Mouse (Mus musculus) cortical plate, adult 2 months (tissue): ENCODE results near the gene Arhgap40.

Experiments used
- CTCF ChIP-seq: fragments of 200-500 bp; IDR thresholded peaks from 2 replicates; pipeline ENCODE4 v1.5.1; 2011; ENCODE audit warnings: mild to moderate bottlenecking, control low read depth, low read length; ENCODE audit not compliant: insufficient read depth; ENCODE audit errors: extremely low read depth
- POLR2A ChIP-seq: fragments of 200-500 bp; IDR thresholded peaks from 2 replicates; pipeline ENCODE4 v1.6.1; 2011; ENCODE audit warnings: mild to moderate bottlenecking, low read length, control low read depth; ENCODE audit not compliant: insufficient read depth; ENCODE audit errors: extremely low read depth

DNA sequence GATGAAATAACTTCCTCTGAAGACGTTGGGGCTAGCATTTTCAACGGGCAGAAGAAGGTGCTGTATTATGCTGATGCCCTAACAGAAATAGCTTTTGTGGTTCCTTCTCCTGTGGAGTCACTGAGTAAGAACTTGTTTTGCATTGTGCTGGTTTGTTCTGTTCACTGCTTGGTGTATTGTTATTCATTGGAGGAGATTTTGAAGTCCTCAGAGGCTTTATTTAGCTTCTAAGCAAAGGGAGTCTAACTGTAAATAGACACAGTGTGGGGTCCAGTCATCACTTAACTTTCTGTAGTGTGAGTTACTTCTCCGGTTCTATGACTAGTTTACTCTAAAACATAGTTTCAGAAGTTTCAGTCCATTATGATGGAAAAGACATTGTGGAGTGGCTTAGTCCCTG lies 35.0 kb upstream of the Arhgap40 start:
- no peak for TF ChIP-seq POLR2A
- no peak for TF ChIP-seq CTCF
